Mouse (Mus musculus): ENCODE data around the gene Gm8947. TPM values are rescaled to one million over a fixed set of nuclear protein-coding genes. Genes with fewer than 3 reads are reported as not detected.

Gm8947 gene
- polyA plus RNA-seq, 2 experiments, result 0.92 to 1.2 TPM

GRCm38 (mm10) chr1:151168637-151169036 lies 23.5 kb upstream of the Gm8947 start:
- no peak overlapping the region for H3K4me3 ChIP-seq (ENCODE audit: insufficient read depth in 1 of 2, low read depth in 2 of 2, low read length in 2 of 2)
- 55% methylated on average over 3 of the region's 3 CpGs for whole genome bisulfite sequencing (ENCODE audit: insufficient replicate concordance)
- H3K27ac ChIP-seq, result no peak overlapping the region
- H3K4me1 ChIP-seq (replicated peaks; ENCODE audit: control insufficient read depth in 2 of 2, insufficient read depth in 2 of 2, low read length in 1 of 2), result peaks cover 11 to 21% of the 10 kb centered on the region in 2 experiments
- no peak for DNase-seq (ENCODE audit: low read depth in 3 of 3, low spot score in 3 of 3)
- H3K36me3 ChIP-seq (replicated peaks; ENCODE audit: control insufficient read depth, insufficient read depth, low read depth), result no peaks in the 10 kb centered on the region
- TF ChIP-seq CTCF (IDR thresholded peaks at IDR 0.05; ENCODE audit: low read depth) (no peak), EP300 (IDR thresholded peaks at IDR 0.05; ENCODE audit: low read depth) (no peak)
- no peak overlapping the region for H3K4me2 ChIP-seq (ENCODE audit: low read depth)
- ATAC-seq (ENCODE audit: insufficient read depth), result no peak; the same call in 1 of the 2 replicates
- no peaks in the 10 kb centered on the region for H3K27me3 ChIP-seq (ENCODE audit: control insufficient read depth, insufficient read depth, low read length)
- H3K9me3 ChIP-seq (ENCODE audit: control insufficient read depth, low read length), result no peaks in the 10 kb centered on the region
- H3K9ac ChIP-seq (replicated peaks), result no peak overlapping the region

- no peaks in the 10 kb centered on the region for H3K27me3 ChIP-seq (ENCODE audit: control insufficient read depth, insufficient read depth, low read length)
- TF ChIP-seq CTCF (IDR thresholded peaks at IDR 0.05; ENCODE audit: low read depth) (no peak), EP300 (IDR thresholded peaks at IDR 0.05; ENCODE audit: low read depth) (no peak)
- 51% methylated on average over 2 of the region's 2 CpGs for WGBS (ENCODE audit: insufficient replicate concordance)
- no peak overlapping the region for H3K4me3 ChIP-seq (ENCODE audit: insufficient read depth in 1 of 2, low read depth in 2 of 2, low read length in 2 of 2)
- peaks cover 8 to 19% of the 10 kb centered on the region in 2 experiments for H3K4me1 ChIP-seq (replicated peaks; ENCODE audit: control insufficient read depth in 2 of 2, insufficient read depth in 2 of 2, low read length in 1 of 2)
- H3K4me2 ChIP-seq (ENCODE audit: low read depth), result no peak overlapping the region
- H3K36me3 ChIP-seq (replicated peaks; ENCODE audit: control insufficient read depth, insufficient read depth, low read depth), result no peaks in the 10 kb centered on the region
- no peak overlapping the region for H3K9ac ChIP-seq (replicated peaks)
- H3K9me3 ChIP-seq (ENCODE audit: control insufficient read depth, low read length), result no peaks in the 10 kb centered on the region
- H3K27ac ChIP-seq, result no peak overlapping the region
- DNase-seq (ENCODE audit: low read depth in 3 of 3, low spot score in 3 of 3) (no peak), ATAC-seq (ENCODE audit: insufficient read depth) (no peak)
These were observed 20.4 kb upstream of the Gm8947 start for GRCm38 (mm10) chr1:151171572-151172461.

GRCm38 (mm10) chr1:151177030-151177936 lies 14.9 kb upstream of the Gm8947 start:
- H3K4me3 ChIP-seq (ENCODE audit: insufficient read depth in 1 of 2, low read depth in 2 of 2, low read length in 2 of 2), result peak overlapping the region; percentile 39 to 69
- H3K27me3 ChIP-seq (ENCODE audit: control insufficient read depth, insufficient read depth, low read length), result no peaks in the 10 kb centered on the region
- 2% methylated on average over 10 of the region's 10 CpGs for WGBS (ENCODE audit: insufficient replicate concordance)
- DNase-seq (ENCODE audit: low read depth in 3 of 3, low spot score in 3 of 3) (peak; percentile 65 to 78 (median 66)), ATAC-seq (ENCODE audit: insufficient read depth) (peak; percentile 85)
- peak overlapping the region; percentile 31 for H3K27ac ChIP-seq
- H3K4me2 ChIP-seq (ENCODE audit: low read depth), result peak overlapping the region; percentile 73
- H3K9ac ChIP-seq (replicated peaks), result peak overlapping the region; percentile 53
- no peaks in the 10 kb centered on the region for H3K9me3 ChIP-seq (ENCODE audit: control insufficient read depth, low read length)
- no peaks in the 10 kb centered on the region for H3K36me3 ChIP-seq (replicated peaks; ENCODE audit: control insufficient read depth, insufficient read depth, low read depth)
- no peak for TF ChIP-seq CTCF (IDR thresholded peaks at IDR 0.05; ENCODE audit: low read depth)
- peak; percentile 86 for TF ChIP-seq EP300 (IDR thresholded peaks at IDR 0.05; ENCODE audit: low read depth)
- H3K4me1 ChIP-seq (replicated peaks; ENCODE audit: control insufficient read depth in 2 of 2, insufficient read depth in 2 of 2, low read length in 1 of 2), result peaks cover 37 to 44% of the 10 kb centered on the region in 2 experiments

GRCm38 (mm10) chr1:151177937-151178271 lies 14.3 kb upstream of the Gm8947 start:
- Histone ChIP-seq H3K27me3 (ENCODE audit: control insufficient read depth, insufficient read depth, low read length) (no peaks in the 10 kb centered on the region), H3K4me1 (replicated peaks; ENCODE audit: control insufficient read depth in 2 of 2, insufficient read depth in 2 of 2, low read length in 1 of 2) (peaks cover 37 to 44% of the 10 kb centered on the region in 2 experiments), H3K9me3 (ENCODE audit: control insufficient read depth, low read length) (no peaks in the 10 kb centered on the region), H3K4me2 (ENCODE audit: low read depth) (peak overlapping the region; percentile 73), H3K4me3 (ENCODE audit: insufficient read depth in 1 of 2, low read depth in 2 of 2, low read length in 2 of 2) (peak overlapping the region; percentile 39 to 69), H3K9ac (replicated peaks) (peak overlapping the region; percentile 53), H3K27ac (peak overlapping the region; percentile 31), H3K36me3 (replicated peaks; ENCODE audit: control insufficient read depth, insufficient read depth, low read depth) (no peaks in the 10 kb centered on the region)
- 15% methylated on average over 4 of the region's 4 CpGs for WGBS (ENCODE audit: insufficient replicate concordance)
- TF ChIP-seq CTCF (IDR thresholded peaks at IDR 0.05; ENCODE audit: low read depth) (no peak), EP300 (IDR thresholded peaks at IDR 0.05; ENCODE audit: low read depth) (no peak)
- no peak for DNase-seq (ENCODE audit: low read depth in 3 of 3, low spot score in 3 of 3)
- ATAC-seq (ENCODE audit: insufficient read depth), result peak; percentile 54
